Mouse (Mus musculus): ENCODE measurements around the gene Inpp4a. TPM values are rescaled to one million over a fixed set of nuclear protein-coding genes. Genes with fewer than 3 reads are reported as not detected.

Gene Inpp4a
- polyA plus RNA-seq, 1 experiment from 2014 or later: 12.8 TPM

DNA sequence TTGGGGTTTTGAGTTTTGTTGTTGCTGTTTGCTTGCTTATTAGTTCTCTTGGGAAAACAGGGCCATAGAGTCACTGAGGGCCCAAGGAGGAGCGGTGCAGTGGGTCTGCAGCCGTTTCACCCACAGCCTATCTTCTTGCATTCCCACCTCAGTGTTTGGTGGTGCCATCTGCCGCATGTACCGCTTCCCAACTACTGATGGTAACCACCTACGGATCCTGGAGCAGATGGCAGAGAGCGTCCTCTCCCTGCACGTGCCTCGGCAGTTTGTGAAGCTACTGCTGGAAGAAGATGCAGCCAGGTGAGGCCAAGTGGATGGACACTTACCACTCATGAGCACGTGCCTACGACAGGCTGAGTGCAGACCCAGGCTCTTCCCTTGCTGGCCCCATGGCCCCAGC lies 68.5 kb downstream of the Inpp4a start:
- WGBS: 94% methylated on average over 10 of the region's 10 CpGs
- no peak for ATAC-seq
- Histone ChIP-seq H3K9me3 (no peaks in the 10 kb centered on the region), H3K36me3 (no peaks in the 10 kb centered on the region; the same call in 1 of the 2 replicates), H3K4me1 (replicated peaks) (no peaks in the 10 kb centered on the region), H3K4me3 (replicated peaks) (no peak overlapping the region), H3K27me3 (replicated peaks) (no peaks in the 10 kb centered on the region), H3K27ac (no peak overlapping the region), H3K9ac (no peak overlapping the region), H3K4me2 (replicated peaks) (no peak overlapping the region)

DNA sequence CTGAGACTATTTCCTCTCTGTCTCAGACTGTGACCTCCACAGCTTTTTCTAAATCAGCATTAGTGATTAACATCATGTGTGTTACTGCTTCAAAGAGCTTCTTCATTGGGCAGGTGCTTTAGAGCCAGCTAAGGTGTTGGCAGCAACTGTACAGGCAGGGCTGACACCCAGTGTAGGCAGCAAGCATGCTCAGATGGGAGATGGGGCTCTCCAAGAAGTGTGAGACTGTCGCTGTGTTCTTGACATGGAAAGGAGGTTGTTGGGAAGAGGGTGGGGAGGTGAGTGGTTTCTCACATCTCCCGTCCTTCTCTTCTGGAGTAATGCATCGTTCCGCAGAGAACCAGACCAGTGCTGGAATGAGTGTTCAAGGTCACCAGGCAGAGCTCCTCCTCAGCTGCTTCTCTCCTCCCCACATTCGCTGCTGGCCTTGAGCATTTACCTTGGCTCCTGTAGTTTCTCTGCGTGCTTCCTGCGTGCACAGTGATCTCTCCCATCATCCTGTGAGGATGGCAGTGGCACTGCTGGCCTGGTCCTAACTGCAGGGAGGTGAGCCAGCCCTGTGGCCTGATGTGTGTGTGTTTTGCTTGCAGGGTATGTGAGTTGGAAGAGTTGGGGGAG lies 69.2 kb downstream of the Inpp4a start:
- Histone ChIP-seq H3K4me1 (replicated peaks) (no peaks in the 10 kb centered on the region), H3K36me3 (no peaks in the 10 kb centered on the region; the same call in 1 of the 2 replicates), H3K9ac (no peak overlapping the region), H3K4me3 (replicated peaks) (no peak overlapping the region), H3K9me3 (no peaks in the 10 kb centered on the region), H3K27me3 (replicated peaks) (no peaks in the 10 kb centered on the region), H3K4me2 (replicated peaks) (no peak overlapping the region), H3K27ac (no peak overlapping the region)
- ATAC-seq: no peak
- WGBS: 86% methylated on average over 7 of the region's 7 CpGs

DNA sequence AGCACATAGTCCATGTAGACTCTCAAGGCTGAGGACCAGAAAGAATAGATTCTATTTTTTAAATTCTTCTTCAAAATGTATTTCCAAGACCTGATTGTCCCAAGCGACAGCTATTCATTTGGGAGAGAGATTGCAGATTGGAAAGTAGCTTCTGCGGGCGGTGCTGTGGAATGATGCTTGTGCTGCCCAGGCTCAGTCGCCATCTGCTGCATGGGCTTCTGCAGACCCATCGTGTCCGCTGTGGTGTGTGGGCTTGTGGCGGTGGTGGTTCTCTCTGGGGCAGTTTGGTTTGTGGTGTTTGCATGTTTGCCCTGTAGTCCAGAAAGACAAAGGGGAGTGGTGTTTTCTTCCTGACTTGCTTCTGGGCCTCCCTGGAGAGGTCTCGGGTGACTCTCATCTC lies 76.5 kb downstream of the Inpp4a start:
- Histone ChIP-seq H3K27ac (no peak overlapping the region), H3K27me3 (replicated peaks) (no peaks in the 10 kb centered on the region), H3K36me3 (no peaks in the 10 kb centered on the region), H3K4me2 (replicated peaks) (no peak overlapping the region), H3K9ac (no peak overlapping the region), H3K4me1 (replicated peaks) (no peaks in the 10 kb centered on the region), H3K9me3 (no peaks in the 10 kb centered on the region), H3K4me3 (replicated peaks) (no peak overlapping the region)
- ATAC-seq: no peak
- 88% methylated on average over 8 of the region's 8 CpGs for WGBS

GRCm38 (mm10) chr1:37376751-37377150 lies 77.1 kb downstream of the Inpp4a start:
- 83% methylated on average over 2 of the region's 2 CpGs for WGBS
- Histone ChIP-seq H3K4me1 (replicated peaks) (no peaks in the 10 kb centered on the region), H3K4me3 (replicated peaks) (no peak overlapping the region), H3K9me3 (no peaks in the 10 kb centered on the region), H3K36me3 (no peaks in the 10 kb centered on the region), H3K4me2 (replicated peaks) (no peak overlapping the region), H3K27ac (no peak overlapping the region), H3K9ac (no peak overlapping the region), H3K27me3 (replicated peaks) (no peaks in the 10 kb centered on the region)
- ATAC-seq: no peak

- Histone ChIP-seq H3K9ac (no peak overlapping the region), H3K9me3 (no peaks in the 10 kb centered on the region), H3K4me3 (replicated peaks) (no peak overlapping the region), H3K27me3 (replicated peaks) (no peaks in the 10 kb centered on the region), H3K4me2 (replicated peaks) (no peak overlapping the region), H3K4me1 (replicated peaks) (no peaks in the 10 kb centered on the region), H3K27ac (no peak overlapping the region), H3K36me3 (no peaks in the 10 kb centered on the region)
- WGBS: 89% methylated on average over 5 of the region's 5 CpGs
- no peak for ATAC-seq
These were observed 78.4 kb downstream of the Inpp4a start for GRCm38 (mm10) chr1:37378095-37378494.

DNA sequence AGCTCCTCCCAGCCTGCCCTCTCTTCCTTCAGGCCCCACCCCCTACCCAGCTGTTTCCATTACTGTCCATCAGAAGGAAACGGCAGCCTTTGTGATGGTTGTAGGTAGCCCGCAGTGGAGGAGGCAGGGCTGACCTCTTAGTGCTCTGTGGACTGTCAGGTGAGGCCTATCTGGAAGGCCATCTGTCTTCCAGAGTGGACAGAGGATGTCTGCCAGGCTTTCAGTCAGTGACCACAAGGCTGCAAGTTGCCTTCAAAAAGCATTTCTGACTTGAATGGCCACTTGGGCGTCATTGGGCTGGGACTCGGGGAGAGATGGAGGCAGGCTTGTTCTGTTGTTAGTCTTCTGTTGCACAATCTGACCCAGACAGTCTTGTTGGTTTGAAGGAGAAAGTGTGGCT lies 79.9 kb downstream of the Inpp4a start:
- no peak overlapping the region for H3K4me2 ChIP-seq (replicated peaks)

DNA sequence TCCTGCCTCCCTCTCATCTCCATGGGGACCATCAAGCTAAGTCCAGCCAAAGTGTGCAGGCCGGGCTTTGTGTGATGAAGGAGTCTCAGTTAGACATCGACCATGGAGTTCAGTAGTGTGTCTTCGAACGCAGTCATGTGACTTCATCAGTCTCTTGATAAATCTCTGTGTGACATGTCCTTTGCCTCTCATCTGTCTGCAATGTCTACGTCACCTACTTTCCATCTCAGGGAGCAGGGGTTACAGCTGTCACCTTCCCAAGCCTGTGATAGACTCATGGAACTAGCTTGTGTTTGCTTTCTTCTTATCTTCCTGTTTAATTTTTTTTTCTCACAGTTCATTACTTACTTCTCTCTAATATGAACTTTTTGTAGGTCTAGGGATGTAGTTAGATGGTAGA lies 81.2 kb downstream of the Inpp4a start:
- 91% methylated on average over 5 of the region's 5 CpGs for WGBS
- no peak for ATAC-seq

More for the DNA sequence above, 79.9 kb downstream of the Inpp4a start:
- no peaks in the 10 kb centered on the region for H3K36me3 ChIP-seq
- H3K4me1 ChIP-seq (replicated peaks): no peaks in the 10 kb centered on the region
- no peak overlapping the region for H3K27ac ChIP-seq
- H3K4me3 ChIP-seq (replicated peaks): no peak overlapping the region
- H3K27me3 ChIP-seq (replicated peaks): no peaks in the 10 kb centered on the region
- 52% methylated on average over 4 of the region's 4 CpGs for WGBS
- no peak for ATAC-seq
- no peak overlapping the region for H3K9ac ChIP-seq
- no peaks in the 10 kb centered on the region for H3K9me3 ChIP-seq

GRCm38 (mm10) chr1:37384304-37384703 lies 84.6 kb downstream of the Inpp4a start:
- Histone ChIP-seq H3K27ac (no peak overlapping the region), H3K9ac (no peak overlapping the region), H3K27me3 (replicated peaks) (no peaks in the 10 kb centered on the region), H3K4me2 (replicated peaks) (no peak overlapping the region), H3K36me3 (no peaks in the 10 kb centered on the region), H3K9me3 (no peaks in the 10 kb centered on the region), H3K4me3 (replicated peaks) (no peak overlapping the region), H3K4me1 (replicated peaks) (no peaks in the 10 kb centered on the region)
- ATAC-seq: no peak
- WGBS: 72% methylated on average over 3 of the region's 3 CpGs

More for the DNA sequence above, 81.2 kb downstream of the Inpp4a start:
- Histone ChIP-seq H3K4me1 (replicated peaks) (no peaks in the 10 kb centered on the region), H3K27me3 (replicated peaks) (no peaks in the 10 kb centered on the region), H3K4me3 (replicated peaks) (no peak overlapping the region), H3K9ac (no peak overlapping the region), H3K4me2 (replicated peaks) (no peak overlapping the region), H3K9me3 (no peaks in the 10 kb centered on the region), H3K27ac (no peak overlapping the region), H3K36me3 (no peaks in the 10 kb centered on the region)

DNA sequence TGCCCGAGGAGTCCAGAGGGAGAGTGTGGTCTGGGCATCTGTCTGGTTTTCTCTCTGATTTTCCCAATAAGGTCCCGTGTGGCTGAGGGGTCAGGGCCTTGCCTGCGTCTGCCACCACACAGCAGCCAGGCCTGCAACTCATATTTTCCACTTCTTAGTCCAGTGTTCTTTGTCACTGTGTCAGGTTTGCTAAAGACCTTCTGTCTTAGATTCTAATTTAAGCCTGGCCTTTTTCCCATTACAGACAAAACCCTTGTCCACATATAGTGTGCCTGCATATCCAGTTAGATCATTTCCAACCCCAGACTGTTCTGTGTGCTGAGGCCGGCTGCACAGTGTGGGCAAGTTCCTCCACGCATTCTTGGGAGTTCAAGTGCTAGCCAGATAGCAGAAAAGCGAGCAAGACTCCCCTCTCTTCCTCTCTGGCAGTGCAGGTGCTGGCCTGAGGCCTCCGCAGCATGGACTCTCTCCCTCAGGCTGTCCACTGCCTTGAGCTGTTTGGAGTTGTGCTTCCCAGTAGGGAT lies 86.8 kb downstream of the Inpp4a start:
- Histone ChIP-seq H3K9me3 (no peaks in the 10 kb centered on the region), H3K4me3 (replicated peaks) (no peak overlapping the region), H3K27me3 (replicated peaks) (no peaks in the 10 kb centered on the region), H3K4me1 (replicated peaks) (no peaks in the 10 kb centered on the region), H3K27ac (no peak overlapping the region), H3K4me2 (replicated peaks) (no peak overlapping the region), H3K9ac (no peak overlapping the region), H3K36me3 (no peaks in the 10 kb centered on the region)
- 74% methylated on average over 7 of the region's 7 CpGs for WGBS
- no peak for ATAC-seq

DNA sequence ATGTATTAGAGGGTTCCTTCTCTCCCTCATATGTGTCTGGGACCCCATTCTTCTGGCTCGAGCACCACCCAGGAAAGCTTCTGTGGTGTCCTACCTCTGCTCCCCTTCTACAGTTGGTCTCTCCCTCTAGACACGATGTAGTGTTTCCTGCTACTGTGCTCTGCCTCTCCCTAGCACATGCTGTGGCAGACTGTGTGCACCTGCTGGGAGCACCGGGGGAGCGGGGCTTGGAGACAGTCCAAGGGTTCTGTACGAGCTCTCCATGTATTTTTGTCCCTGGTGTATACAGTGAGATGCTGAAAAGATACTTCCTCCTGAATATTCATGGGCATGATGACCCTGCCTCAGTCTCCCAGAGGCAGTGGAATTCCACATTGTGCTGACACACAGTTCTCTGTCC lies 93.5 kb downstream of the Inpp4a start:
- Histone ChIP-seq H3K36me3 (peaks cover 5% of the 10 kb centered on the region), H3K4me2 (replicated peaks) (no peak overlapping the region), H3K27ac (no peak overlapping the region), H3K4me3 (replicated peaks) (no peak overlapping the region), H3K27me3 (replicated peaks) (no peaks in the 10 kb centered on the region), H3K9ac (no peak overlapping the region), H3K4me1 (replicated peaks) (peaks cover 3% of the 10 kb centered on the region; the same call in 1 of the 2 replicates), H3K9me3 (no peaks in the 10 kb centered on the region)
- WGBS: 75% methylated on average over 5 of the region's 5 CpGs
- no peak for ATAC-seq

GRCm38 (mm10) chr1:37396481-37396880 lies 96.8 kb downstream of the Inpp4a start:
- H3K9ac ChIP-seq: no peak overlapping the region
- no peak overlapping the region for H3K27ac ChIP-seq
- WGBS: 69% methylated on average over 1 of the region's 1 CpGs
- ATAC-seq: no peak
- peaks cover 15% of the 10 kb centered on the region; the same call in 1 of the 2 replicates for H3K4me1 ChIP-seq (replicated peaks)
- no peaks in the 10 kb centered on the region for H3K9me3 ChIP-seq
- no peak overlapping the region for H3K4me2 ChIP-seq (replicated peaks)
- H3K4me3 ChIP-seq (replicated peaks): no peak overlapping the region
- peaks cover 5% of the 10 kb centered on the region for H3K36me3 ChIP-seq
- no peaks in the 10 kb centered on the region for H3K27me3 ChIP-seq (replicated peaks)

DNA sequence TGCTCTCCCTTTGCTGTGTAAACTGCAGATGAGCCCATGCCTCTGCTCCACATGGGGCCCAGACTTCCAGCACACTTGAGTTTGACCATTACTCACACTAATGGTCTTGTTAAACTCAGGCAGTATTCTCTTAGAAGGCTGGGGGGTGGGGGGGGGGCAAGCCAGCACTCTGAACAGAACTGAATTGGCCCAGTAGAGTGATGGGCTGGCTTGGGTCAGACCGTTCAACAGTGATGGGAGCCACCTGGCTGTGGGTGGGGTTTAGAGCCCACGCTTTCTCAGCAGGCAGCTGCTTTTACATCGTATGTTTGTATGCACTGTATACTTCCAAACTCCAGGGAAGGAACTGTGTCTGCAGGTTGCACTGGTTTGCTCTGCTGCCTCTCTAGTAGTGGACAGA lies 99.3 kb downstream of the Inpp4a start:
- no peak overlapping the region for H3K27ac ChIP-seq
- no peaks in the 10 kb centered on the region for H3K9me3 ChIP-seq
- H3K4me2 ChIP-seq (replicated peaks): no peak overlapping the region
- peak; percentile 75 for ATAC-seq
- H3K27me3 ChIP-seq (replicated peaks): no peaks in the 10 kb centered on the region
- H3K36me3 ChIP-seq: no peaks in the 10 kb centered on the region
- 38% methylated on average over 3 of the region's 3 CpGs for WGBS
- H3K4me3 ChIP-seq (replicated peaks): no peak overlapping the region
- peaks cover 15% of the 10 kb centered on the region; the same call in 1 of the 2 replicates for H3K4me1 ChIP-seq (replicated peaks)
- H3K9ac ChIP-seq: no peak overlapping the region

GRCm38 (mm10) chr1:37399734-37400133 lies 100.1 kb downstream of the Inpp4a start:
- H3K4me2 ChIP-seq (replicated peaks): no peak overlapping the region
- H3K27me3 ChIP-seq (replicated peaks): no peaks in the 10 kb centered on the region
- no peak overlapping the region for H3K9ac ChIP-seq
- no peaks in the 10 kb centered on the region for H3K36me3 ChIP-seq
- 69% methylated on average over 8 of the region's 8 CpGs for WGBS
- no peak overlapping the region for H3K27ac ChIP-seq
- H3K4me1 ChIP-seq (replicated peaks): peaks cover 15% of the 10 kb centered on the region; the same call in 1 of the 2 replicates
- ATAC-seq: no peak
- H3K9me3 ChIP-seq: no peaks in the 10 kb centered on the region
- H3K4me3 ChIP-seq (replicated peaks): no peak overlapping the region
